Mouse (Mus musculus) spleen, postnatal 10 days (tissue): ENCODE data around the gene Cgrrf1.
A peak's percentile ranks its signal among the peaks of the same experiment; 100 is the strongest.
"Not testable (repeated sequence)": the region's sequence is repeated elsewhere in the genome, so short reads cannot be mapped to it uniquely, and the experiment has no call there.

Experiments used
- DNase-seq, 2 experiments: peaks; one replicate each; pipeline ENCODE4 v3.0.0; 2021 to 2022; ENCODE audit warnings: low spot score in 2 of 2

The Cgrrf1 gene

DNA sequence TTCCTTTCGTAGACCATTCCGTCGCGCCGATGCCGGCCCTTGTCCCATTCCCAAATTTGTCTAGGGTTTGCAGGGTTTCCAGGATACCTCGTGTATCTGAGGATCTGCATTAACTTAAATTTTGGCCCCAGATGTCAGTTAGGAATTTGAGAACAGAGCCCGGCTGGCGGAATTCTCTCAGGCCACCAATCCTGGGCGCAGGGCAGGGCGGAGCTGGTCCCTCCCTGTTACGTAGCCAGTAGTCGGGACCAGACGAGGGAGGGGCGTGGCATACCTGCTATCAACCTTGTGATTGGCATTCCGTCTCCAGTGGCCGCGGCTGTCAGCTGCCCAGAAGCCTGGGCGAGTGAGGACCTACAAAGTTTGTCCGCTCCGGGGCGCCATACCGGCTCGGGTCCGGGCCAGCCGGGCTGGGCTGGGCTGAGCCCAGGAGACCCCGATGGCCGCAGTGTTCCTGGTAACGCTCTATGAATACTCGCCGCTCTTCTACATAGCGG lies at the start of gene Cgrrf1:
Gene Cgrrf1, plus strand, starts transcription at position 289 of the 497 bp plus-strand sequence.
- DNase-seq = peak; percentile 93 to 98

DNA sequence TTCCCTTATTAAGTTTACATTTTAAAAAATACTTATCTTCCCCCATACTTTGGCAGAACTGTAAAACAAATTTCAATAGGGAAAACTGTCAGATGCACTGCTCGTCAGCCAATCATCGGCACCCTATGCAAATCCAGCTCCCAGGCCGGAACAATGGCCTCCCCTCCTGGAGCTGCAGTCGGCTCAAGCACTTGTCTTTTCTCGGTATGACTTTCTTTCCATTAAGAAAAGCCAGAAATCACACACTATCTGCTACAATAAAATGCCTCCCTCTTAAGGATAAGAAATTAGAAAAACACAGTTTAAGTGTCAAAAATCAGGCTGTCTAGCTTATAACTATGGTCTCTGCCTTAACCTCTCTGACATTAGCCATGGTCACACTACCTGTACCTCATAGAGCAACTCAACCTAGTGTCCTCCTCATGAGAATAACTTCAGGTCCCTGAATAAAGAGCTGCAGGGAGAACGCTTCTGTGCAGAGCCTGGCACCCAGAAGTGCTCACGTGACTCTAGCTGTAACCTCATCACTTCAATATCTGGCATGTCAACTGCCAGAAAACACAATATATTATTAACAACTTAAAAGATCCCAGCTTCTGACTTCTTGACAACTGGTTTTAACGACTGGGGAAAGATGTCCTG lies 49.6 kb upstream of the Cgrrf1 start:
- DNase-seq = no peak

DNA sequence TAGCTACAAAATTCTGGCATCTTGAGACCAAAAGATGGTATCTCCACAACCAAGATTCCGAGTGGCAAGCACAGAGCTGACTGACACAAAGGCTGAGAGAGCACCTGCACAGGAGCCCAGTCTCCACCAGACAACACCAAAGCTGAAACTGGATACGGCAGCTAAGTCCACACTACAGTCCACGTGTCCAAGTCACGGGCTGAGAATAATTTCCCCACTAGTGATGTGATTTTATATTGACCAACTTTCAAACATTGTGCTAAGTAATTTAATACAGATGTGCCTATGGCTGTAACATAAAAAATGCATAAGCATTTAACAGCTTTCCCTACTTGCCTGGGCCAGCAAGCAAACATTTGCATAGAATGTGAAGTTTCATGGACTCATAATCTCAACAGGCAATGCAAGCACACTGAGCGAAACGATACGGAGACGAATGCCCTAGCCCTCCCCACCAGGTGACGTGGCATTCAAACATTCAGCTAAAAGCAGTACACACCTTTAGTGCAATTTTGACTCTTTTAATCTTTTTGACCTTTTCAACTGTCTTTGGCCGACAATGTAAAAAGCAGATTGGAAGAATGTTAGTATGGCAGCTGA lies 48.5 kb upstream of the Cgrrf1 start:
- DNase-seq = no peak

DNA sequence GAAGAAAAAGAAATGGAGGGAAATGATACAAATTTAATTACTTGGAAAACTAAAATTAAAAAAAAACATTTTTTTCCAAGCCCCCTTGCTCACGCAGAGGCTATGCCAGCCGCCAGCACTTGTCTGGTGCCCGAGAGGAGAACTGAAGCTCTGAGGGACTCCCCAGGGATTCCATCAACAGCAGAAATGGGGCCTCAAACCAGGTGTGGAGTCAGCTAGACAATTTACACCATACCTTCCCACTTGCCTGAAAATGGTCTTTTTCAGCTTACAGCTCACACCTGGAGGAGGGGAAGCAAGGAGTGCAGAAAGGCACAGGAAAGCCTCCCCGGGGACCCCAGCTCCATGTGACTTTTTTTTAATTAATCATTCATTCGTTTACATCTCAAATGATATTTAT lies 46.7 kb upstream of the Cgrrf1 start:
- DNase-seq = no peak

DNA sequence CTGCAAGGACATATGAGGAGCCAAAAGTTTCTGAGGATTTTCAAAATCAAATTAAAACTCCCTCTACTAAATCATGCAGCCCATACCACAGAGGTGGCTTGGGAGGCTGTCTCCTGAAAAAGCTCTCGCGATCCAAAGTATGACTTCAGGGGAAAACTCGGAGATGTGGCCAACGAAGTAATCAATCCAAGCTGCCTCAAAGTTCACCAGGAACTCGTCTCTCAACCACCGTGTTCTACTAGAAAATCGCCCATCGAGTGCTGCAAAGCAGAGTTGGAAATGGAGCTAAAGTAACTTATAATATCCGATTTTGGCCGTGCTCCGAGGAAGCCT lies 44.5 kb upstream of the Cgrrf1 start:
- DNase-seq = no peak

DNA sequence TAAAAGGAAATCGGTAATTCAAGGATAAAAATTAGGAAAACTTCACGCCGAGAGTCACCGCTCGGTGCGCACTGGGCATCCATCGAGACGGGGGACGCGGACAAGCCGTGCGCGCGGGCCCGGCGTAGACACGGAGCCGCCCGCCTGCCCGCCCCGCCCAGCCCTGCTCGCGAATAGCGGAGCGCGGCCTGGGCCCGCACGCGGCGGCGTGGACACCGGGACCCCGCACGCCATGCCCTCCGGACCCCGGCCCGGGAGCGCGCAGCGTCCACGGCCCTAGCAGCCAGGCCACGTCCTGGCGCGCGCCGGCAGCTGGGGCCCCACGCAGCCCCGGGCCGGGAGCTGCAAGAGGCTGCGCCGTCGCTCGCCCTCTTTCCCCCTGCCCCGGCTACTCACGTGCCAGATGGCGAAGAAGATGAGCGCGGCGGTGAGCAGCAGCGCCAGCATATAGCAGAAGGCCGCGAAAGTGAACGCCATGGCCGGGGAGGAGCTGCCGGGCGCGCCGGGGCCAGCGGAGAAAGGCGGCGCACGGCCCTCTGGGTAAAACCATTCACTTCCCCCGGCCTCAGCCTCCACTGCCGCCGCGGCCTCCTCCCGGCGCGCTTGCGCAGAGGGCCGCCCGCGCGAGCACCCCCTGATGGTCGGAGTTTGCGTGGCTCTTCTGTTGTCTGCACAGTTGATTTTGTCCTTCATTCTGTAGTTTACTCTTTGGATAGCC lies 44.0 kb upstream of the Cgrrf1 start, which contains the start of gene Cnih1:
Gene Cnih1, minus strand, starts transcription at position 625 of the 718 bp plus-strand sequence.
- DNase-seq = peak; percentile 92 to 95

DNA sequence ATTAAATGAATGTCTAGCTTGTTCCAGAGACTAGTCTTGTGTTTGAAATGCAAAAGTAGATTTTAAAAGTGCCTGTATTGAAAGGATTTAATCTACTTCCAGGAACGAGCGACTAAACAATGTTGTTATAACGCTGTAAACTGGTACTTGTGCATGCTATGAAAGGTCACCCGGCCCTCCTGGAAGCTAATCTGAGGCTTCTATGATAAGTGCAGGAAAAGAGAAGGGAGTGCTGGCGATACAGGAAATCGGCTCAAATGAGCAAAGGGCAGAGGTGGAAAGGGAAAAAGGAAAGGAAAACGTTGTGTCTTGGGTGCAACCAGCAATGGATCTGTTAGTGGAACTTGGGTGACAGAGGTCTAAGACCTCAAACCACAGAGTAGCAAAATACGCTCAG lies 43.4 kb upstream of the Cgrrf1 start:
- peak in 1 of 2 experiments; percentile 25 for DNase-seq

DNA sequence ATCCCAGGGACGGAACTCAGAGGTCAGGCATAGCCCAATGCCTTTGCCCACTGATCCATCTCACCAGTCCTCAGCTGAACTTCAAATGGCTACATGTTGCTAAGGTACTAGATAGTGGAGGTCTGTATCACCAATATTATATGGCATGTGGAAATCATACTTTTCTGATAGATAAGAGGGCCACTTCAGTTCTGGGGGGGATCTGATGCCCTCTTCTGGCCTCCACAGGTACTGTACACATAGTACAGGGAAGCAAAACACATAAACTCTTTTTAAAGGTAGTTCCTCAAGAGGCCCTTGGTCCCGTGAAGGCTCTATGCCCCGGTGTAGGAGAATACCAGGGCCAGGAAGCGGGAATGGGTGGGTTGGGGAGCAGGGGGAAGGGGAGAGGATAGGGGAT lies 41.6 kb upstream of the Cgrrf1 start:
- peak in 1 of 2 experiments; percentile 65 for DNase-seq

DNA sequence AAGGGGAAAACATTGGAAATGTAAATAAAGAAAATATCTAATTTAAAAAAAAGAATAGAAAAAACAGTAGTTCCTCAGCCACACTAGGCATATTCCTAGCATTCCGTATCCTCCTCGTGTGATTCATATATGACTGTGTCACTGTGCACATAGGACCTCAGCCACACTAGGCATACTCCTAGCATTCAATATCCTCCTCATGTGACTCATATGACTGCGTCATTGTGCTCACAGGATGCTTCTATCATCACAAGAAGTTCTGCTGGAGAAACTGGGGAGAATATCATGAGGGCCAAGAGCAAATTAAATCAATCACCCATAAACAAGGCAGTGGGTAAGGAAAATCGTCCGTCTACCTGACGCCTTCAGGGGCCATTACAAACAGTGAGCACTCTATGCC lies 41.2 kb upstream of the Cgrrf1 start:
- no peak for DNase-seq

DNA sequence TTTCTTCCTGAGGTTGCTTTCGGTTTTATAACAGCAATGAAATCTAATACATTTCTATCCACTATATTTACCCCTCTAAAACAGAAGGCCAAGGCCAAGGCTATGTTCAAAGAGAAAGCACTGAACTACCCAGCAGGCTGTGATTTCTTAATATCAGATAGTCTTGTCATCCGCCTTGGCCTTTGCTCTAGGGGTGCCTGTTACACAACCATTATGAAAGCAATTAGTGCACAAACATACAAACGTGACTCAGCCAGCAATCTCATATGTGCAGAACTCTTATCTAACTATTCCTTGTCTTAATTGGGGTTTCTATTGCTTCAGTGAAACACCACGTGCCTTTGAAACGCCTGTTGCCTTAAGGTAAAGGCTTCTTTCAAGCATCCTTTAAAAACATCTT lies 37.8 kb upstream of the Cgrrf1 start:
- no peak for DNase-seq

DNA sequence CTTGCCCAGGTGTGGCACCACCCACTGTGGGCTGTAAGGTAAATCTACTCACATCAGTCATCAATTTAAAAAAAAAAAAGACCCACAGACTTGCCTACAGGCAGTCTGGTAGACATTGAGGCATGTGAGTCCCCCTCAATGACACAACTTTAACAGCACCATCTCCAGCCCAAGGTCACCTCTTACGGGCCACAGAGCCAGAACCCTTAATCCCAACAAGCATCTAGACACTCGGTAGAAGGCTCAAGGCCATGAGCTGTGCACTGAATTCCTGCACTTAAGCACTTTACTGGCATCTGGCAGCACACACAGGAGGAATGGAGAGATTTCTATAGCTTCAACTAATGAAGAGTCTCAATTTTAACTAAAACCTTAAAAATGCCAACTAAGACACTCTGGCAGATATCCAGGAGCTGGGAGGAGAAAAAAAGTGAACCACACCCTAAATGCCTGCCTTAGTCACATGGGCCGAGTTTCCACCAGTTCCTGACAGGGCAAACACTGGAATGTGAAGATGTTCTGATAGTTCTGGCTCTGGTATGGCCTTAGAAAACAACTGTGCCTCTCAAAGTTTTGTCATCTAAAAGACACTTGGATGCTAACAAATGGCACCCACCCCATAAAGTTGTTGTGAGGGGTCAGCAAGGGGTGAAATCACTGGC lies 31.1 kb upstream of the Cgrrf1 start:
- peak in 1 of 2 experiments; percentile 70 for DNase-seq

DNA sequence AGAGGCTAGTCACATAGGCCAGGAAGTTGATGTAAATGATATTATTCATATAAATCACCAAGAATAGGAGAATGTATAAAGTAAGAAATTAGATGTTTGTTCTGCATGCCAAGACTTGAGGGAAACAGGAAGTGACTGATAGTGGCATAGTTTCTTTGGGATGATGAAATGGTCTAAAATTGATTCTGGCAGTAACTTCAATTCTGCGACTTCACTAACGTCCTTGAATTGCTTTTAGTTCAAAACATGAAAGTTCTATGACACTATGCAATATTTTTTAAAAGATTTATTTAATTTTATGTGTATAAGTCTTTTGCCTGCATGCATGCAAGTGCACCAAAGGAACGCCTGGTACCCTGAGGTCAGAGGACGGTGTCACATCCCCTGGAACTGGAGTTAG lies 28.7 kb upstream of the Cgrrf1 start:
- no peak for DNase-seq

DNA sequence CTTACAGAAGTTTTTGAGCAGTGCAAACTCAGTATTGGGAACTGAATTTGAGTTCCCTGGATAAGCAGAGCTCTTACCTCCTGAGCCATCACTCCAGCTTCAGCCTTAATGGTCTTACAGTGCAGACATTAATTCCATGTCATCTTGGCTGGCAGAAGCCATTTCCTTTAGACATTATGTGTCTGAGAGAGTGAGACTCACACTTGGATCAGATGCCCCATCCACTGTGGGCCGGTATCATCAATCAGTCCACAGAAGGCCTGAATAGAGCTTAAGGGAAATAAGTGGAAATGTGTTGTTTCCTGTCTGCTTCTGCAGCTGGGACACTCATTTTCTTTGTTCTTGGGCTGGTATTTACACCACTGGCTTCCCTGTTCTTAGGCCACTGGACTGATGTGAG lies 28.1 kb upstream of the Cgrrf1 start:
- no peak for DNase-seq

DNA sequence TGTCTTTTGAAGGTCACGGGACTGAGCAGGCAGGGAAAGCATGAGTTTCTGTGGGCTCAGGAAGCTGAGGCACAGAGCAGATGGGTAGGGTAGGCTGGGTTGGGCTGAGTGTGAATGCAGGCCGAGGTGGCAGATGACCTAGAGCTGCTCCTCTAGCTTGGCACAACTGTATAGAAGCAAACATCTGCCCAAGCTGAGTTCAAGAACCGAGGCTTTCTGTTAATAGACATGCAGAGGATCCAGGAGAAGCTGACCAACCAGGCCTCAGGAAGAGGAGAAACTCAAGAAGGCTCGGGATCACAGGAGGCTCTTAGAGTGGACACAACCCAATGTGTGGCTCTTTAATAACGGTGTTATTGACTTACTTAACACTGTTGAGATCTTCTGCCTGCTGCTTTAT lies 25.7 kb upstream of the Cgrrf1 start:
- no peak for DNase-seq

DNA sequence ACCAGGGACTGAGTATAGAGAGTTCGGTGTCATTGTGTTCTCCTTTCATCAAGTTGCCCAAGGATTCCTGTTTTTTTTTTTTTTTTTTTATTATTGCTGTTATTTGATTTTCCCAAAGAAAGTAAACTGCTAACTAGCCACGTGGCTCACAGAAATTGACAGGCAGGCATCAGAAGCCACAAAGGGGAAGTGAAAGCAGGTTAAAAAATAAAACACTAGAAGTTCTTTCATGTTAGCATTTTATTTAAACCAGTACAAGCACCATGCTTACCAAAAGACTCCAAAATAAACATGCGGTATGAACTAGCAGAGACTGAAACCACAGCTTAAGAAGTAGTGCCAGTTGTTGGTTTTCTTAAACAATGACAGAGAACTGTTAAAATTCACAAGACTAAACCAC lies 24.0 kb upstream of the Cgrrf1 start:
- DNase-seq = no peak

DNA sequence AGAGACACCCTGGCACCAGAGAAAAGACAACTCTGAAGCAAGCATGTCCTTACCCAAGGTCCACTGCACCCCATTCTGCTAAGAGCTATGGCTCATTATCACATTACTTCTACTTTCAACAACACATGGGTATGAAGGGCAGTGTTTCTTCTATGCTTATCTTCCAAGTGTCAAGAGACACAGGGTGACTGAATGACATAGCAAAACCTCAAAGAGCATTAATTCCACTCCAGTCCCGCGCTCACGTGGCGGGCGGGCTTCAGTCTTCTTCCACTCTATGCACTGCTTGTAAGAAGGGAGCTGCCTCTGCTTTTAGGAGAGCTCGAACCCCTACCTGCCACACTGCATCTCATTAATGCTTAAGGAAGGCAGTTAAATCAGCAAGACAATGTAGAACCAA lies 16.3 kb upstream of the Cgrrf1 start:
- no peak for DNase-seq

DNA sequence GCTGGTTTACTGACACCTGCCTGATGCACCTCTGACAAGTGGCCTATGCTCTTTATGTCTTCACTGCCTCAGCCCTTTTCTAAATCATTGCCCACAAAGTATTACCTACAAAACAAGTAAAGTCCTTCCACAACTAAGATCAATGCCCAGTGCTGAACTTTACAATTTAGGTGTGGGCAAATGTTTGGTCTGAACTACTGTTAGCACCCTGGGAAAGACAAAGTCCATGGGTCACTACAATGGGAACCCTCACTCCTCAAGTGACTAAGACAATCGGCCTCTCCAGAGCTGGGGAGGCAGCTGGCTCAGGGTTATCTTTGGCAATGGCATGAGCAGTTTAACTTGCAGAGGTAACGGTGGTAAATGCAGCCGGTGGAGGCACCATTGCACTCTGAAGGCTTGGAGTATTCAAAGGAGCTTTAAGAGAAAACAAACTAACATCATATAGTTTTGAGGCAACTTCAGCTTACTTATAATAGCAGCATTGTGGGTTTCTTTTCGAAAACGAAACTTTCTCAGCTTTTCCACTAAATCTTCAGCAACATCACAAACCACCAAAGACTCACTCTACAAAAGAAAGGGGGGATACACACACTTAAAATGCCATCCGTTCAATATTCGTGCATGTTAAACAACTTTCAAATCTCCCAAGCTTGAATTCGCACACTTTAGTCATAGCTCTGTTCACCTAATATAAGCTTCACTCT lies 14.9 kb upstream of the Cgrrf1 start:
- no peak for DNase-seq

DNA sequence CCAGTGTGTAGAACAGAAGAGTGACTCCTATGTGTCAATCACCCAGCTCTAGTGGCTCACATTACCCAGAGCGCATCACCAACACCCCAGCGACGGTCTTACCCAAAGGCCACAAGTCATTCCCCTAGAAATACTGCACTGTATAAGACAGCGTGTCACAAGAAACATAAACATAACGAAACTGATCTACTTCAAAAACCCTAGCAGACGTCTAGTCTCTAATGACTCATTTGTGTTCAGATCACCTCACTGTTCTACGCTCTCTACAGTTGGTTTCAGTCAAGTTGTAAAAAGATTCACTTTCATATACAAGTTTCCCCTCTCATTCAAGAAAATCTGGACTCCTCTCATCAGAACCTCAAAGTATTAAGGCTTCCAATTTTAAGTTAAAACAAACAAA lies 13.2 kb upstream of the Cgrrf1 start:
- DNase-seq = no peak

DNA sequence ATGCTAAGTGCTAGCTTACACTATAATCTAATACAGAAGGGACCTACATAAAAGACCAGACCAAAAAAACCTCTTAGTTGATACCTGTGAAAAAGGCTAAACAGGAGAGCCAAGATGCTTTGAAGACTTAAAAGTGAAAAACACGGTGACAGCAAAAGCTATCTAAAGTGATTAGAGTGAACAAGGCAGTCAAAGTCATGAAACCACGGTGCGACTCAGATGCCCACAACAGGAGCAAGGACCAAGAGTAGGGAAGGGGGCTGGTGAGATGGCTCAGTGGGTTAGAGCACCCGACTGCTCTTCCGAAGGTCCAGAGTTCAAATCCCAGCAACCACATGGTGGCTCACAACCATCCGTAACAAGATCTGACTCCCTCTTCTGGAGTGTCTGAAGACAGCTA lies 12.0 kb upstream of the Cgrrf1 start:
- not testable (repeated sequence) for DNase-seq

DNA sequence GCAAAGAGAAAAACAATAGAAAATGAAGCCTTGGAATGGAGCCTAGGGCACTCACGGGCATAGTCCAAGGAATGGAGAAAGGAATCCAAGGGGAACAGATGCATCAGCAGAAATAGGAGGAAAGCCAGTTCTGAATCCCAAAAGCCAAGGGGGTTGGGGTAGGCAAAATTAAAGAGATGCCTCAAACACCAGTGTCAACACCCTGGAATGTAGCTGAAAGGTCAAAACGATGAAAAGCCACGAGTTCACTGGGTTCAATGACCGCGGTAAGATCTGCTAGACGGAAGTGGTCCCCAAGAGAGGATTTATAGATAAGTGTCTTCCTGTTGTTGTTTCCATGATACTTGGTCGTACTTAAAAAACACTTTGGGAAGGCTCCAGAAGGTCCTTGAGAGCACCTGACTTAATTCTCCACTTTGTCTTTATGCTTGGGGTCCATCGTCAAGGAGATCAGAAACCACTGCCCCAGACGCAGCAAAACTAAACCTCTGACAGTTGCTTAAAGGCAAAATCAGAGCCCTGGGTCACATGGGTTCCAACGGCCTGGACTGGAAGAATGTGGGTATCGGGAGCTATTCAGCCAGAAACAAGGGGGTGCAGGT lies 10.6 kb upstream of the Cgrrf1 start:
- DNase-seq = peak in 1 of 2 experiments; percentile 22
